Mouse (Mus musculus): ENCODE measurements at regions not wholly inside any gene's neighbourhood (a gene's known extent, or its start where the extent isn't known, plus 50 kb on each side); places are given as distances from the start of the nearest gene placed in this dataset.

DNA sequence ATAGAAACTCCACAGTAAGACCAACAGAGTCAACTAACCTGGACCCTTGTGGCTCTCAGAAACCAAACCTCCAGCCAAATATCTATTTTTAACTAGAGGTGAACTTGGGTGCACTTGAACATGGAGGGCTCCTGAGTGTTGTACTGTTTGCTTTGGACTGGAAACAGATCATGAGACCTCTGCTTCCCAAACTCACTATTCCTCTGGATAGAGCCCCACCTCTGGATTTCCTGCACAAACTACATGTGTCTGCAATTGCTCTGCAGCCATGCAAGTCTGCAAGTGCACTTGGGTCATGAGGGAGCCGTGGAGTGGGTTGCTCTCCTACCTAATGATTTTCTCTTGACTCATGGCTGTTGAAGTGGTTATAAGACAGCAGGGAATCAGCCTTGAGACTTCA is 759.9 kb upstream of the Fam160b2 start:
- 95% methylated on average over 1 of the region's 1 CpGs for WGBS
- Histone ChIP-seq H3K27ac (replicated peaks) (no peak overlapping the region), H3K4me1 (no peaks in the 10 kb centered on the region), H3K27me3 (ENCODE audit: low read depth, poor library complexity, severe bottlenecking) (no peaks in the 10 kb centered on the region), H3K36me3 (no peaks in the 10 kb centered on the region), H3K9me3 (replicated peaks) (no peaks in the 10 kb centered on the region), H3K4me3 (no peak overlapping the region)
- no peak for DNase-seq (ENCODE audit: low spot score)

DNA sequence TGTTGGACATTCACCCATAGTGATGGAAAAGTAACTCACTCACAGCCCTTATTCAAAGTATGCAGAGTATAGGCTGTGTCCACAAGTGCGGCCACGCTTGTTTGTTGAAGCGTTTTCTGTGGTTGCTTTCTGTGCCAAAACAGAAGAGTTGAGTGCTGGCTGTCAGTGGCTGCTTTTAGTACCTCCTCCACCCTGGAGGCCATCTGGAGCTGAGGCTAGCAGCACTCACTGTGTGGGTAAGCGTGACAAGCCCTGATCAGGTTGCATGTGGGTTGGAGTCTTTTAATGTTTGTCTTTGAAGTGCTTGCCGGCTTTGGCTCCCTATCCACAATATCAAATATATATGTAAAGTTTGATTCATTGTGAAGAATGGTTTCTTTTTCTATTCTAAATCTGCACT is 738.6 kb upstream of the Fam160b2 start:
- Histone ChIP-seq H3K27ac (replicated peaks) (no peak overlapping the region), H3K4me1 (no peaks in the 10 kb centered on the region), H3K36me3 (no peaks in the 10 kb centered on the region), H3K4me3 (no peak overlapping the region), H3K9me3 (replicated peaks) (0 out of 2 replicates have a peak, but pooled peaks cover 2% of the 10 kb centered on the region), H3K27me3 (ENCODE audit: low read depth, poor library complexity, severe bottlenecking) (no peaks in the 10 kb centered on the region)
- WGBS, result 79% methylated on average over 5 of the region's 5 CpGs
- DNase-seq (ENCODE audit: low spot score), result no peak

DNA sequence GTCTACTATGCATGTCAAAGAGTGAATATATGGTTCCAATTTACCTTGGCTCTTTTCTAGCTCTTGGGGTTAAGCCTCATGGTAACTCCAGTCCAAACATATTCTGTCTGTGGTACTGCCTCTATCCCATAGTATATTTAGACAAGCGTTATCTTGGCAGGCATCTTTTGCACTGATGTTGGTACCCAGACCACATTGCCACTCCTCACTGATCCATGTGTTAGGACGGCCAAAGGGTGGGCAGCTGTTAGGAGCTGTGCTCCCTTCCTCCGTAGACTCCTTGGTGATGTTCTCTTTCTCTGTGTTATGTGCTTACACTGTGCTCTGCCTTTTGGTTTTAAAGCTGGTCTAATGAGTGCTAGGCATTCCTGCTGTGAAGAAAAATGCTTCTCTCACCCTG is 737.3 kb upstream of the Fam160b2 start:
- H3K4me1 ChIP-seq, result no peaks in the 10 kb centered on the region
- 0 out of 2 replicates have a peak, but pooled peaks cover 2% of the 10 kb centered on the region for H3K9me3 ChIP-seq (replicated peaks)
- no peak overlapping the region for H3K27ac ChIP-seq (replicated peaks)
- H3K4me3 ChIP-seq, result no peak overlapping the region
- DNase-seq (ENCODE audit: low spot score), result no peak
- WGBS, result 88% methylated on average over 3 of the region's 3 CpGs
- H3K27me3 ChIP-seq (ENCODE audit: low read depth, poor library complexity, severe bottlenecking), result no peaks in the 10 kb centered on the region
- H3K36me3 ChIP-seq, result no peaks in the 10 kb centered on the region

DNA sequence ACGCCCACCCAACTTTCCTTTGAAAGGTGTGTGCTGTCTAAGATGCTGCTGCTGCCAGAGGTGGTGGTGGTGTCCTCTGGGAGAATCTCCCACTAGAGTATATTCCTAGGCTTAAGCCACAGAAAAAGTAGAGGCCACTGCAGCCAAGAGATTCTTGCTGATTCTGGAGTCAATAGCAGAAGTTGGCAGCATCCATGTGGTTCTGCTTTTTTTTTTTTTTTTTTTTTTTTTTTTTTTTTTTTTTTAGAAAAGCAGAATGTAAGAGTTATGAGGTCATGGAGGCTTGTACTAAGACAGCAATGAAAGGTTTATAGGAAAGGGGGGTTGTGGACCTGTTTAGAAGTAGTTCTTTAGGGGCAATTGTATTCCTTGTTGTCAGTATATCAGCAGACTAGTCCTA is 734.4 kb upstream of the Fam160b2 start:
- DNase-seq (ENCODE audit: low spot score), result no peak
- H3K27me3 ChIP-seq (ENCODE audit: low read depth, poor library complexity, severe bottlenecking), result no peaks in the 10 kb centered on the region
- WGBS, result 92% methylated on average over 1 of the region's 1 CpGs

DNA sequence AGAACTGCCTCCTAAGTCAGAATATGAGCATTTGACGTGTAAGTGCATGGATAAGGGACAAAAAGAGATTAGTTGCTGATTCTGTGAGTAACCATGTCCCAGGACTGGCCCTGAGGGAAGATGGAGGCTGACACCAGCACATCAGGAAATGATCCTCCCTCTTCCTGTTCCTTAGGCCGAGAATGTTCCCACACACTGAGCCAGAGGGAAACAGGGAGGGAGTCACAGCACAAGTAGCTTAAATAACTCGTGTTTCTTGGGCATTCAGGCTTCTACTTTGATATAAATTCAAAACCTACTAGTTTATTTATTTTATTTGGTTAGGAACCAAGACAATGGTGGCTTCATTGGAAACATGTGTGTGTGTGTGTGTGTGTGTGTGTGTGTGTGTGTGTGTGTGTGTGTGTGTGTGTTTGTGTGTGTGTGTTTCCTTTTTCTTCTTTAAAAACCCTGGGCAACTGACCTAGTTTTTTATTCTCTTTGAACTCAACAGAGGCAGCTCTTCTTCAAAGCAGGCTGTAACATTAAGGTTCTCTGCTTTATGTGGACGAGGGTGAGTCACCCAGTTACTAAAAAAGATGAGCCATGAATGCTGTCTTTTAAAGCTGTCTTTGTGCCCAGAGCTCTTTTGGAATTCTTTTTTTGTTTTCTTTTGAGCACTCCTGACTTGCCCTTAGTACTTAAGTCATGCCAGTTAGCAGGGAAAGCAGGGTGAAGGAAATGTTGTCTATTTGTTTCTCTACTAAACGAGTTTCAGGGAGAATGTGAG is 730.4 kb upstream of the Fam160b2 start:
- Histone ChIP-seq H3K9me3 (replicated peaks) (no peaks in the 10 kb centered on the region), H3K36me3 (no peaks in the 10 kb centered on the region), H3K27ac (replicated peaks) (no peak overlapping the region), H3K27me3 (ENCODE audit: low read depth, poor library complexity, severe bottlenecking) (no peaks in the 10 kb centered on the region), H3K4me3 (no peak overlapping the region), H3K4me1 (no peaks in the 10 kb centered on the region)
- 50% methylated on average over 5 of the region's 5 CpGs for WGBS
- DNase-seq (ENCODE audit: low spot score), result no peak

More for the DNA sequence above, 734.4 kb upstream of the Fam160b2 start:
- Histone ChIP-seq H3K4me3 (no peak overlapping the region), H3K4me1 (no peaks in the 10 kb centered on the region), H3K36me3 (no peaks in the 10 kb centered on the region), H3K27ac (replicated peaks) (no peak overlapping the region), H3K9me3 (replicated peaks) (no peaks in the 10 kb centered on the region)

DNA sequence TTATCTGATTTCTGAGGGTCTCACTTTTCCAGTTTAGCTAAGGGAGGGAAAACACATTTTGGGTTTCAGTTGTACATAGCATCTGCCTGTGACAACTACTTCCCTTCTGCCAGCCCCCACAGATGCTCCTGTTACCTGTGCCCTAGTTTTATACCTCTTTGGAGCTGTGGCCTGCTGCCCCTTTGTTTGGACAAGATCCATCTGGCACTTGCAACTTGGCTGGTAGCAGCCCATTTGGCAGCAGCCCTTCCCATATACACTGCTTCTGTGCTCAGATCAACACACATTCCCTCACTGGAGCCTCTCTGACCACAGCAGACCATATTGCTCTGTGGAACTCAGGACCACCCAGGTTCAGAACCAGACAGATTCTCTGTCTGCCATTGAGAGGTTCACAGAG is 728.0 kb upstream of the Fam160b2 start:
- Histone ChIP-seq H3K27me3 (ENCODE audit: low read depth, poor library complexity, severe bottlenecking) (no peaks in the 10 kb centered on the region), H3K36me3 (no peaks in the 10 kb centered on the region), H3K27ac (replicated peaks) (no peak overlapping the region), H3K4me1 (no peaks in the 10 kb centered on the region), H3K4me3 (no peak overlapping the region), H3K9me3 (replicated peaks) (no peaks in the 10 kb centered on the region)
- DNase-seq (ENCODE audit: low spot score), result no peak

DNA sequence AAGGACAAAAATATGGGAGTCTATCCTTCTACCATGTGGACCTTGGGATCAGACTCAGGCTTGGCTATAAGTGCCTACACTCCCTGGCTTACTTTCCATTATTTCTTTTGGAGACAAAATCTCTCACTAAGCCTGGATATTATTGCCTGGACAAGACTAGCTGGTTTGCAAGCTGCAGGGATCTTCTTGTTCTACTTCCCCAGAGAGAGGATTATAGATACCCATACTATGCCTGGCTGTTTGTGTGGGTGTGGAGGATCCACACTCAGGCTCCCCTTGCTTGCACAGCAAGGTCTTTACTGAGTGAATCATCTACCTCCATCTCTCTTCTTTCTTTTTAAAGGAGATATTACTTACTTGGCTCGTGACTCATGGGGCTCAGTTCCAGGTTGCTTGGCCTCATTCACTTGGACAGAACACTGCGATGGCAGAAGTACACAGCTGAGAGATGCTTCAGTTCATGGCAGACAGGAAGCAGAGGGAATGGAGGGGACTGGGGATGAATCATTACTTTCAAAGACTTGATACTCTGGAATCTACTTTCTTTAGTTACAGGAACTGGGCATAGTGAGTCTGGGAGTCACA is 727.0 kb upstream of the Fam160b2 start:
- Histone ChIP-seq H3K27ac (replicated peaks) (no peak overlapping the region), H3K9me3 (replicated peaks) (no peaks in the 10 kb centered on the region), H3K27me3 (ENCODE audit: low read depth, poor library complexity, severe bottlenecking) (no peaks in the 10 kb centered on the region), H3K4me3 (no peak overlapping the region), H3K4me1 (no peaks in the 10 kb centered on the region), H3K36me3 (no peaks in the 10 kb centered on the region)
- WGBS, result 92% methylated on average over 2 of the region's 2 CpGs
- DNase-seq (ENCODE audit: low spot score), result no peak

DNA sequence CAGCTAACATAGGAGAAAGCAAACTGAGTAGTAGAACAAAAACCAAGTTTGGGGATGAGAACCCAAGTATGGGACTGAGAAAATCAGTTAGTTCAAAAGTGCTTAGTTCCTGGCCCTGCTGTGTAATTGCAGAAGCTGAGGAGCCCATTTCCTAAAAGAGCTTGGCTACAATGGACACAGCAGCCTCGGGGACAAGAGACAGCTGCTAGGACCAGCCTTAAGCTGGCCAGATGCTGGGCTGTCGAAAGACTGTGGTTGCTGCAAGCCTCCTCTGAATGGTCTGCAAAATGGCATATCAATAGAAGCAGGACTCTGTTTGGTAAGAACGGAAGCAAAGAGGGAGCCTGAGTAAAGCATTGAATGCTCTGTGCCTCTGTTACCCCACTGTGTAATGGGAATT is 715.6 kb upstream of the Fam160b2 start:
- H3K27ac ChIP-seq (replicated peaks), result no peak overlapping the region

DNA sequence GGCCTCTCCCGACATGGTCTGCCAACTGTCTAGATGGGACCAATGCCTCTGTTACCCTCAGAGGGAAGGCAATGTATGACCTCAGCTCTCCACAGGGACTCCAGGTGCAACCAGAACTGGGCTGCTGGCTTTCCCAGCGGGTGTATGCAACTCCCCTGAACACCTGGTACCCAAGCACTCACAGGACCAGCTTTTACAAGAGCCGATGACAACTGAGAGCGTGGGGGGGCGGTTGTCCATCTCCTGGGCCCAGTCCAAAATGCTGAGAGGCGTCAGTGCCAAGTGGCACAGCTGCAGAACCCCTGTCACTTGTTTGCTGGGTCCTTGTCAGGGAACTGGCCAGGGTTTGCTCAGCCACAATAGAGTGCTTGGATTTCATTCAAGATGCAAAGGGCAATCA is 700.1 kb upstream of the Fam160b2 start:
- 73% methylated on average over 6 of the region's 6 CpGs for WGBS
- DNase-seq (ENCODE audit: low spot score), result no peak

More for the DNA sequence above, 715.6 kb upstream of the Fam160b2 start:
- H3K4me1 ChIP-seq, result no peaks in the 10 kb centered on the region
- DNase-seq (ENCODE audit: low spot score), result no peak
- no peak overlapping the region for H3K4me3 ChIP-seq
- no peaks in the 10 kb centered on the region for H3K9me3 ChIP-seq (replicated peaks)
- H3K36me3 ChIP-seq, result no peaks in the 10 kb centered on the region
- no peaks in the 10 kb centered on the region for H3K27me3 ChIP-seq (ENCODE audit: low read depth, poor library complexity, severe bottlenecking)
- WGBS, result 78% methylated on average over 3 of the region's 3 CpGs

DNA sequence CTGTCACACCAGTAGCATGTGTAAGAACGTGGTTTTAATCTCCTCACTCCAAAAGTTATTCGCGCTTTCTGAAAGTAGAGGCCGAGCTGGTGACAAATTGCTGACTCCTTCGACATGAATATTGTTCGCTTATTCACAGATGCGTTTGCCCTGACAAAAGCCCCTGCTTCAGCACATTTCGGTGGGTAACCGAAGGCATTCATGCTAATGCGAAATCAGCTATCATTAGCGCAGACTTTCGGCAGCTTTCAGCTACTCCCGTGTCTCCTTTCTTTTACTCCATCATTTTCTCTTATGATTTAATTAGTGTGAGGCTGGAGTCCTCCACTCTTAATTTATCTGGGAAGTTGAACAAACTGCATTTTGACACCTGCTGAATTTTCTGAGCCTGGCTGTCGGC is 681.9 kb upstream of the Fam160b2 start:
- Histone ChIP-seq H3K27me3 (ENCODE audit: low read depth, poor library complexity, severe bottlenecking) (no peaks in the 10 kb centered on the region), H3K4me3 (no peak overlapping the region), H3K27ac (replicated peaks) (no peak overlapping the region), H3K4me1 (peaks cover 2% of the 10 kb centered on the region; the same call in 1 of the 2 replicates), H3K9me3 (replicated peaks) (no peaks in the 10 kb centered on the region), H3K36me3 (no peaks in the 10 kb centered on the region)
- 89% methylated on average over 14 of the region's 14 CpGs for WGBS
- DNase-seq (ENCODE audit: low spot score), result no peak

More for the DNA sequence above, 700.1 kb upstream of the Fam160b2 start:
- H3K27ac ChIP-seq (replicated peaks), result no peak overlapping the region
- no peaks in the 10 kb centered on the region for H3K36me3 ChIP-seq
- no peak overlapping the region for H3K4me3 ChIP-seq
- no peaks in the 10 kb centered on the region for H3K27me3 ChIP-seq (ENCODE audit: low read depth, poor library complexity, severe bottlenecking)
- H3K4me1 ChIP-seq, result no peaks in the 10 kb centered on the region
- no peaks in the 10 kb centered on the region for H3K9me3 ChIP-seq (replicated peaks)

DNA sequence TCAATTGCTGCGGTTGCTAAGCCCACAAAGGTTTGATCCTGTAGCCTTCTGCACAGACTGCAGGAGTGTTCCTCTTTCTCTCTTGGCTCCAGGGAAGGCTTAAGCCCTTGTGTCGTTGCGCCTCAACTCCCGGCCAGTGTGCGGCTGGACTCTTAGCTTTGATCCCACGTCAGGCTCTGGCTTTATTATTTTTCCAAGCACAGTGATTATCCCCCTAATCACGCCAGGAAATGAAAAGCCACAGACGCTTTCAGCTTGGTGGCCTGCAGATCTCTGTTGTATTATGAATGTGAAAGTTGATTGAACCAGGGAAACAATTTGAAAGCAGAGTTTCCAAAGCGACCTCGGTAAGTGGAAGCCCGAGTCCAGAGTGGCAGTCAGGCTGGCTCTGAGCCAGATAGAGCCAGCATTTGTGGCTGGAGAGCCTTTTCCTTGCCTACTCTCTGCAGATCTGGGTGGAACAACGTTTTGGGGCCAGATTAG is 676.7 kb upstream of the Fam160b2 start:
- Histone ChIP-seq H3K4me1 (peaks cover 13% of the 10 kb centered on the region), H3K9me3 (replicated peaks) (no peaks in the 10 kb centered on the region), H3K27ac (replicated peaks) (0 out of 2 replicates have a peak overlapping the region, but pooled peaks have one; percentile 23), H3K36me3 (no peaks in the 10 kb centered on the region), H3K27me3 (ENCODE audit: low read depth, poor library complexity, severe bottlenecking) (no peaks in the 10 kb centered on the region), H3K4me3 (no peak overlapping the region)
- WGBS, result 36% methylated on average over 12 of the region's 12 CpGs
- peak; percentile 19 for DNase-seq (ENCODE audit: low spot score)

DNA sequence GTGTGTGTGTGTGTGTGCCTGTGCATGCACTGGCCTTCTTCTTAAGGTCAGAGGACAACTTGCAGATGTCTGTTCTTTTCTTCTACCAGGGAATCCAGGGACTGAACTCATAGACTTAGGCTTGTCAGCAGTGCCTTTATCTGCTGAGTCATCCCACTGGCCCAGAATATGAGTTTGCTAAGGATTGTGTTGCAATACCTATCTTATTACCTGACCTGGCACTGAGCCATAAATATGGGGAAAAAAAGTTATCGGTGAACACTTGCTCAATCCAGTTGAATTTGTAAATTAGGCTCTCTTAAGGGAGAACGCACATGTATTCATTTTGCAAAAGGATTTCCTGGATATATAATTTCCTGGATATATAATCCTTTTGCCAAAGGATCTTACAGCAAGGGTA is 672.8 kb upstream of the Fam160b2 start:
- 99% methylated on average over 2 of the region's 2 CpGs for WGBS
- Histone ChIP-seq H3K36me3 (no peaks in the 10 kb centered on the region), H3K27ac (replicated peaks) (no peak overlapping the region), H3K9me3 (replicated peaks) (no peaks in the 10 kb centered on the region), H3K27me3 (ENCODE audit: low read depth, poor library complexity, severe bottlenecking) (no peaks in the 10 kb centered on the region), H3K4me3 (no peak overlapping the region), H3K4me1 (peaks cover 13% of the 10 kb centered on the region)
- DNase-seq (ENCODE audit: low spot score), result no peak

DNA sequence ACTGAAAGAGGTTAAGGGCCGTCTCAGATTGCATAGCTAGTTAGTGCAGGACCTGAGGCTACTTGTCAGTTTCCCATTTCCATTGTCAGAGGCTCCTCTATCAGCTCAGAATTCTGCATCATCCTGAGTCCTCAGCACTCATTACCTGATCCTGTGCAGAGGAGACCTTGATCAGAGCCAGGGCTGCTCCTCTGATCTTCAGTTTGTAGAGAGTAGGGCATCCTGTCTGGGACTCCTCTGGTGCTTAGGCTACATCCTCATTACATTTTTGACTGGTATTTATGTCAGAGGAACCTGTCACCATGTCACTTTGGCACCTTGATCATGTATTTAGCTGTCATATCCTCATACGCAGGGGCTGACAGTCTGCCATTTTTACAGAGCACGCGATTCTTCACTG is 658.0 kb upstream of the Fam160b2 start:
- WGBS, result 89% methylated on average over 4 of the region's 4 CpGs
- DNase-seq (ENCODE audit: low spot score), result no peak
- H3K27me3 ChIP-seq (ENCODE audit: low read depth, poor library complexity, severe bottlenecking), result no peaks in the 10 kb centered on the region

More for the DNA sequence above, 658.0 kb upstream of the Fam160b2 start:
- H3K9me3 ChIP-seq (replicated peaks), result no peaks in the 10 kb centered on the region
- no peak overlapping the region for H3K27ac ChIP-seq (replicated peaks)
- H3K36me3 ChIP-seq, result no peaks in the 10 kb centered on the region
- no peaks in the 10 kb centered on the region for H3K4me1 ChIP-seq
- H3K4me3 ChIP-seq, result no peak overlapping the region
